Mouse (Mus musculus): ENCODE data around the gene Nedd9.

Gene Nedd9

DNA sequence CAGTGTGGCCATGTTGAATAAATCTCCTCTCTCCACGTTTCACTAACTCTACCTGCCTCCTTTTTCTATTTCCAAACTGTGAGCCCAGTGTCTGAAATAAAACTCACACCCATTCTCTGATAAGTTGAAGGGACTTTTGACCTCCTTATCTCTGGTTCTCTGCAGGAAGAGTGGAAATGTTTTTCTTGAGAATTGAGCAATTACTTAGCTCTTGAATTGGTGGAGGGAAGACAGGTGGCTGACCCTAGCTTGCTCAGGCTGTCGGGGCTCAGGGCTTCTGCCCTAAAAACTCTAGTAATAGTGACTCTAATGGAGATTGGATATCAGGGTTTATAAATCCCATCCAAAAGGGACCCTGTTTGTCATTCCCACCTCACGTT is 143.3 kb downstream of the Nedd9 start:
- DNase-seq (ENCODE audit: low spot score in 2 of 2), result no peak

DNA sequence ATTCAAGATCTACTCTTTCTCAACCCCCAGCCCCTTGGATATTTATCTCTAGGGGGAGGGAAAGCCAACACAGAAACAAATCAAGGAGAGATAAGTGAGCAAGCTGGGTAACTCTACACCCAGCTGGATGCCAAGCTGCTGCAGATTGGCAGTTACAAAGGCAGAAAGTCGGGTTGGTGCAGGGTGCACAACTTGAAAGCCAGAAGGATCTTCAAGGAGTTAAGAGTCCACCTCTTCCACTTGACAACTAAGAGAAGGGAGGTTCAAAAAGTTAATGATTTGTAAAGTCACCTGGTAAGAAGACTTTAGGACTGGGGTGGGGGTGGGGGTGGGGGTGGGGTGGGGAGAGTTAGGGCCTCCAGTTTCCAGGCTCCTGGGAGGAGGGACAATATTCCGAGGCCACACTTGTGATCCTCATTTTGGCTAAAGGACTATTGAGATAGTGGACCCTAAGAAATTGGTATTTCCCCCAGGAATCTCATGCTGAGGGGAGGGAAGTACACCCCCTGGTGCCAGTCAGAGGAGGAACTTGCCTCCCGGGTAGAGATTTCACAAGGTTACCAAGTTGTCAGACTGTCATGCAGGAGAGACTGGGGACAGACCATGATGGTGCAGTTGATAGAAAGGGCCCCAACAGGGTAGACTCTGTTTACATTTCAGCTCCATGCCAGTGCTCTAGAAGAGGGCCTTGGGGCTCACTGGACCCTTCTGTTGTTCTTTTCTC is 143.8 kb downstream of the Nedd9 start:
- peak; percentile 21 to 34 for DNase-seq (ENCODE audit: low spot score in 2 of 2)

DNA sequence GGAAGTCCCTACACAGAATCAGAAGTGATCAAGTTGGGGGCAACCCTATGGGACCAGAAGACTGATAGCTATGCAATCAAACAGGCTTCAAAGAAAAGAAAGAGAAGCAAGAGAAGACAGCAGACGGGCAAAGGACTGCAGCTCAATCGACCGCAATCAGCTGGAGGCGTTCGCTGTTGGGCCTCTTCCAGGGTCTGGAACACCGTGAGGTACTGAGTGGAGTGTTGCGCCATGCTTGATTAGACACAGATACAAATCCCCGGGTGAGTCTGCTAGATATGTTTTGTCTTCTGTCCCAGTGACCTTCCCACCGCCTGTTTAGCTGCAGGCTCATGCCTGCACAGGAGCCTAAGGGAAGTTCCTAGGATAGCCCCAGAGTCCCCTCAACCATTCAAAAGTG is 145.7 kb downstream of the Nedd9 start:
- peak in 1 of 2 experiments; percentile 33 for DNase-seq (ENCODE audit: low spot score in 2 of 2)

DNA sequence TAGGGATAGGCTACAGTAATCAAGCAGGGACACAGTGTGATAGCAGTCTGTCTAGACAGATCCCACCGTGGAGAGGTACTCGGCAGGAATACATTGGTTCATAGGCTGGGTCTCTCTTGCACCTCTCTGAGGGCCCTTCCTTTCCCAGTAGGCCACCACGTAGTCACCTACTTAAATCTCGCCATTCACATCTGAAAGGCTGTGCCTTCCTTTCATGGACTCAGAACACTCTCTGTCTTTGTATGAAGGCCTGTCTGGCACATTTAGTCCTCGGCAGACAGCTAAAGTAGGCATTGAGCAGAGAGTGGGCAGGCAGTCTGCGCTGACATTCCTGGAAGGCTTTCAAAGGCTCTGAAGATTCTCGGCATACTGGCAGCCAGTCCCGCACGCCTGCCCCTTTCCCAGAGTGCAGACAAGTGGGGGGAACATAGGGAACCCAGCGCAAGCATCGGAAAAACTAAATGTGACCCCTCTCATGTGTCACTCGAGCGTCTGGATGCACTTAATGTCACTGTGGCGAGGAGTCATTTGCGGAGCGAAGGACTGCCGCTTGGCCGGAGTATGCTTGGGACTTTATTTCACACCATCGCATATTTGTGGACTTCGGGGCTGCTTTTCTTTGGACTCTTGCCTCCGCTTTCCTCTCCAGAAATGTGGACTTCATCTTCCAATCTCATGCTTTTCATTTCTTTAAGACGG is 147.4 kb downstream of the Nedd9 start:
- DNase-seq (ENCODE audit: low spot score in 2 of 2), result no peak

DNA sequence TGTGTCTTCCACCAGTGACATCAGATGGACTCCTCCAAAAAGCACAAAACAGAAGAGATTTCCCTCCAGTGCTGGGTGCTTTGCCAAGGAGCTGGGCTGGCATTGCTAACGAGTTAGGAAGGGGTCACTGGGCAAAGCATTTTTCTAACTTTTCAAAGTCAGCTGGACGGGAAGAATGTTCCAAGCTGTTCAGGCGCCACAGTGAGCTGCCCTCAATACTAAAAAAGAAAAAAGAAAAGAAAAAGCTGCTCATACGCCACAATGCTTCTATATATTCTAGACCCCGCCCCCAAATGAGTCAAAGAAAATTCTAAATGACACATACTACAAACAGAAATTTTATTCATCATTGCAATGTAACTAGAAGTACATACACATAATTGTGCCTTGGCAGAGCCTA is 148.0 kb downstream of the Nedd9 start:
- no peak for DNase-seq (ENCODE audit: low spot score in 2 of 2)

DNA sequence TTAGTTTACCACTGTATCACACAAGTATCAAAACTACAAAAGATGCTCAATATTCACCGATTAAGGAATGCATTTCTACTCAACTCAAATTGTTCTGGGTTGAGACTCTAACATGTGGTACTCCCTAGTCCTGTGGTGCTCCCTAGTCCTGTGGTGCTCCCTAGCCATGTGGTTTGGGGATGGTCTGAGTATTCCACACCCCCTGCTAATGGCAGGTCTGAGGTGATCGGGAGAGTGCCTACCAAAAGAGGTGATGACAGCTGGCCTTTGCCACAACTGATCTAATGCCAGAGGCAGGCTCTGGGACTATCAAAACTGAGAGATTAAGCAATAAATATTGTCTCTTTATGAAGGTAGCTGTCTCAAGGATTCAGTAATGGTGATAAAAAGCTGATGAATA is 149.8 kb downstream of the Nedd9 start:
- no peak for DNase-seq (ENCODE audit: low spot score in 2 of 2)

DNA sequence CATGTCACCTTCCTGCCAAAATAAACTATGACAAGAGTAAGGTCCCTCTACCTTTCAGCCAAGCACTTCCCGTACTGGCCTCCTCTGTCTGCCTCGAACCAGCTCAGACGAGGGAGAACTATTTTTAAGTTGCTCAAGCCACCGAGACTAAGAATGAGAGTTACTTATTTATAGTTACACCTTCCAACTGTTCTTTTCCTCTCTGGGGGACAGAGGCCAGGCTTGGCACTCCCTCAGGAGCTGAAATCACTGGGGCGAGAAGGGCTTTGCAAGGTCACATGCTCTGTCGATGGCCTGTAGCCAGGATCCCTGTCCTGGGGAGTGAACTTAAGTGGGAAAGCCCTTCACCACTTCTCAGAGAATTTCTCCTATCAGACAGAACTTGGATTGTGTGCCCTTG is 150.9 kb downstream of the Nedd9 start:
- DNase-seq (ENCODE audit: low spot score in 2 of 2), result peak in 1 of 2 experiments; percentile 72

DNA sequence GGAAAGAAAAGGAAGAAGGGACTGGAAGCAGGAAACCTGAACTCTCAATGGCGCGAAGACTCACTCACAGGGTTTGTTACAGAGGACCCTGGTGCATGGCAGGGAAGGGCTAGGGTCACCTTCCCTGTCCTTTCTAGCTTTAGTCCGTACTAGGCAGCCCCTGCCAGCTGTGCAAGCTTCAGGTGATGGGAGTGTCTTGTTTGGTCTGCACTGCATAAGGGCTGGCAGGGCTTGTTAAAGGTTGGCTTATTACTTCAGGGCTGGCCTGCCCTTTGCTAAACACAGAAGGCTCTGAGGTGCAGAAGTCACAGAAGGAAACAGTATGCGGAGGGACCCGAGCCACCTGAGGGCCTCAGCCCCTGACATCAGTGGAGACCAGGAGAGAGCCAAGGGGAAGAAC is 151.4 kb downstream of the Nedd9 start:
- no peak for DNase-seq (ENCODE audit: low spot score in 2 of 2)

DNA sequence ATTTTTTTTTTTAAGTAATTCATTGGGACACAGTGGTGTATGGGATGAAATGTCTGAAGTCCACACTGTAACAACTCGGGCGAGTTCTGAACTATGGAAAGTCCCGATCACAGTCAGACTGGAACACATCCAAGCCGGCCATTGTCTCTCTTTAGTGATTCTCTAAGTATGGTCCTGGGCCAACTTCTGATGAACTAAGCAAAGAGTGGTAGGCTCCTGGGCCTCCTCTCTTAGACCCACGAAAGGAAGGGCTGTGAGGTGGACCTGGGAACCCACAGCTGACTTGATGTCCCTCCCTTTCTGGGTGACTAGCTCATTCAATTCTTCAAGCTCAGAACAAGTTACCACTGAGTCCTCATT is 152.5 kb downstream of the Nedd9 start:
- no peak for DNase-seq (ENCODE audit: low spot score in 2 of 2)

DNA sequence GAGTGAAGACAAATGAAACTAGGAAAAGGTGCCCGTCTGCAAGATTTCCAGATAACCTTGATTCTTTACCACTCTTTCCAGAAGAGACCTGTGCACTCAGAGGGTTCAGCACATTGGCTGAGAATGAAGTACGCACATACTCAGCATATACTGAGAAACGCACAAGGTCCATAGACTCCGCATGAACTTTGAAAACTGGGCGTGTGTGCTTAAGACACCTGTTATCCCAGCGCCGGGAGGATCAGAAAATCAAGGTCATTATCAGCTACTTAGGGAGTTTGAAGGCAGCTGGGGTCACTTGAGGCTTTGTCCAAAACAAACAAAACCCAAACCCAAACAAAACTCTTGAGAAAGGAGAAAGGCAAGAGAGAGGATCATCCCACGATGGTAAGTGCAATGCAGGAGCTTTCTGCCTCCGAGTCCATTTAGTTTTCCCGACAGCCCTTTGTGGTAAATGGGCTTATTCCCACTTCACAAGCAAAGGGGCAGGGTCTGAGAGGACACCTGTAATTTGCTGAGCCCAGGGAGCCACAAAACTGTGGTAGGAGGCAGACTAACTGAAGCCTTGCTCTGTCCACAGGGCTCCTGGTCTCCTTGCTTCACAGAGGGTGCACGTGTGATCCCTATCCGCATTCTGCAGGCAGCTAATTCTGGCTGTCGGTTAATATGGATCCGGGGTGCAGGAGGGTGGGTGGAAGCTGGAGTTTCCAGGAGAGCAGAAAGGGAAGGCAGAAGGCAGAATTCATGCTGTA is 153.1 kb downstream of the Nedd9 start:
- no peak for DNase-seq (ENCODE audit: low spot score in 2 of 2)

DNA sequence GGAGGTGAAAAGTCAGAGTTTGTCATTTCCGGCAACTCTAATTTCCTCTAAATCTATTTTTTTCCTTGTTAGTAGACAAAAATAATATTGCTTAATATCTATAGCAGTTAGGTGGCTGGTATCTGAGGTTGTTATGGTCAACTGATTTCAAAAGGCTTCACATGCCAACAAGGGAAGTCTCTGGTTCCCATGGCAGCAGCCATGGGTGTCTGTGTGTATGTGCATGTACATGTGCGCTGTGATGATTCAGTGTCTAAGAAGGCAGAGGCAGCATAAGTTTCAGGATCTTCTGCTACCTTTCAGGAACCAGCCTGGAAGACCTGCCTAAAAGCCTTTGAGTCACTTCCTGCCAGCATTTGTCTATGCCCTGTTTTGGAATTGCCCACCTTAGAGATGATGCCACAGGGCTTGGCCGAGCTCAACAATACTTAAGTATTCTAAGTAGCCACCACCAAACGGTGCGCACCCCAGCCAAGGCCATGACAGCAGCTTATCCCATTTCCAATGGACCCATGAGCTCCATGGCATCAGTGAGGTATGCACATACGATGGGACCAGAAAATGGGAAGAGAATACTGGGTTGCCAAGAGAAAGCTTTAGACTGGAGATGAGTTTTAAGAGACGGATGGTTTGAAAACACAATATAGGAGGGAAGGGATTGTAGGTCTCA is 155.4 kb downstream of the Nedd9 start:
- DNase-seq (ENCODE audit: low spot score in 2 of 2), result no peak

DNA sequence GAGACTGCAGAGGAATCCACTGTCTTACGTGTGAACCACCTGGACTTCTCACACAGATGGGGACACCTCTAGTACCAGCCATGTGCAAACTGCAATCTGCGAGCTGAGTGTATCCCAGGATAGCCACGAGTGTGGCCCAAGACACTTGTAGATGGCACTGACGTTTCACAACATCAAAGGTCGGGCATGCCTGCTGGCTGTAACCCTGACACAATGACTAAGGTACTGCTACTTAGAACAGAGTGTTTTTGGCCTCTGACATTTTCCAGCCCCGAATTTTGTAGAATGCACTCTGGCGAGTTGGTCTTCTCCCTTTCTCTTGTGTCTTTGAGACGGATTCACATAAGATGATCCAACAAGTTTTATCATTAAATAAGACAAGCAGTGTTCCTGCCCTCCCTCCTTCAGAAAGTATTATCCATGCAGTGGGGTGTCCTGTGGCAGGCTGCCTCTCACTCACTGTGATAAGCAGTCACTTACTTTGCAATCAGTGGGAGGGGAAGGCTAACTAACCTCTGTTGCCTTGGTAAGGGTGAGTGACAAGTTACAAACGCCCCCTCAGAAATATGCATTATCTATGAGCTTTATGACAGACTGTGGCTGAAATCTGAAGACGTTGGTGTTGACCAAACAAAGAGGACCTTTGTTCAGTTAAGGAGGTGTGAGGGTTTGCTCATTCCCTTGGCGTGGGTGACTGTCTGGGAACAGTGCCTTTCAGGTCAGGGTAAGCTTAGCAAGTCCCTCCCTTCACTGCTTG is 156.4 kb downstream of the Nedd9 start:
- no peak for DNase-seq (ENCODE audit: low spot score in 2 of 2)

DNA sequence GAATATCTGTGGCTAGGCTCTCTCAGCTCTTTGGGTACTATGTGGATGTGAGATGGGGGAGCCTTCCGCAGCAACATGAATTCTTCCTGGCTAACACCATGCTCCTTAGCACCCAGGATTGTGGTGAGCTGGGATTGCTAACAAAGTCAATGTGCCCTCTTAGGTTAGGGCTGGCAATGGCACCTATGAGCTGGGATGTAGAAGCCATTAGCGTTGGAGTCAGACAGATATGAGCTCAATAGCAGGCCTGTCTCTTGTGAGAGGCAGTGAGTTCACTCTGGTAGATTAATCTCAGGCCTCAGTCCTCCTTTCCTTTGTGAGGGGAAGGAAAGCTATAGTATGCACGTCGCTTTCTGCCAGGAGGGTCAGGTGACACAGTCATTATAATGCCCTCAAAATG is 157.1 kb downstream of the Nedd9 start:
- no peak for DNase-seq (ENCODE audit: low spot score in 2 of 2)

DNA sequence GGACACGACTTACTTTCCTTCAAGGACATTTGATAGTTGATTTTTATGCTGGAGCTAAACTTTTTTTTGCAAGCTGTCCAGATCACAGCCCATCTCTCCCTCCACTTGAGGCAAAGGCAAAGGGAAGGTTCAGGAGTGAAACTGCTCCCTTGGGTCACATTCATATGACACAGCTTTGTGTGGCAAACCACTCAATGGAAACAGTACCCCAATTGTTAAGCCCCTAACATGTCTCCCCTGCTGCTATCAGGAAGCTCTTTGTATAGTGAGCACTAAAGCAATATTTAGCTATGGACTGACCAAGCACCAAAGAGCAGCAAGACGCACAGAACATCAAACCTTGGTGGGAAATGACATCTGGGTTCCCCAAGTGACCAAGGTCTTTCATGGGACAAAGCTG is 158.7 kb downstream of the Nedd9 start:
- DNase-seq (ENCODE audit: low spot score in 2 of 2), result no peak

DNA sequence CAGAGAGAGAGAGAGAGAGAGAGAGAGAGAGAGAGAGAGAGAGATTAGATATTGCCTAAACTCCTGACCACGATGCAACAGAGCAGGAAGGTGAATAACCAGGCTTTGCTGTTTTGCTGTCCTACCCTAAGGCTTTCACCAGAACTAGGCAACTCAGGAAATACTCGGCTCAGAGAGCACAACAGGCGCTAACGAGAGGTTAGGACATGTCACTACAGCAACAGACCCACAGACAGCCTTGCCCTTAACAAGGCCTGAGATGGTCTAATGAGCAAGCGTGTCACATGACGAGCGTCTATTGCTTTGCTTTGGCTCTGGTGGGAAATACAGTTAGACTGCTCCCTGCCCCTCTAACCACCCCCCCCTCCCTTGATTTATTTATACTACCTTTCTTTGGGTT is 159.6 kb downstream of the Nedd9 start:
- DNase-seq (ENCODE audit: low spot score in 2 of 2), result no peak

DNA sequence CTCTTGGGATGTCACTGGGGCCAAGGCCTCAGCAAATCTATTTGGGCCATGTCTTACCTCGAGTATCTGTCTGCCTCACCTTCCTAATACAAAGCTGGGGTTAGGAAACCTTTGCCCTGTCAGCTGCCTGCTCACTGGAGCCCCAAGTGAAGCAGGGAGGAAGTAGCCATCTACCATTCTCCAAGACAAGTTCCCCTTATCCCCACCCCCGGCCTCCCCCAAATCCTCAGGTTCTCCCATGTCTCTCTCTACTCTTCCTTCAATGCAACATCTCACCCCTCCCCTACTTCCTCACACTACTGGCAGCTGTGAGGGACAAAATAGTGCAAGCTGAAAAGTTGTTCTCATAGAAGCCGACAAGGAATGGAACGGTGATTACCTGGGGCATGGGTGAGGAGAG is 161.0 kb downstream of the Nedd9 start:
- no peak for DNase-seq (ENCODE audit: low spot score in 2 of 2)

DNA sequence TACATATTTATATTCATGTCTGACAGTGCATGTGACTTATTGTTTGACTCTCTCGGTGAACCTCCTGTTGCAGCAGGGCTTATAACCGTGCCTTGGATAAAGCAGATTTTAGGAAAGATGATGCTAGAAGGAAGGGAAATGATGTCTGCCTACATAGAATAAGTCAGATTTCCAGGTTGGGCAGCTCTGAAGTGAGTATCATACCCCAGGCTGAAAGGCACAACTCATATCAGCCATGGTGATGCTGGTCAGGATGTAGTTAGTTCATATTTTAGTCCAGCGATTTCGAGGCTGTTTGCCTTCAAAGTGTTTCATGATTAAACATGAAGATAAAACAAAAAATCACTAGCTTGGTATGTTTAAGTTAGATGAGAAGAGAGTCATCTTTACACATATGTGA is 161.8 kb downstream of the Nedd9 start:
- no peak for DNase-seq (ENCODE audit: low spot score in 2 of 2)

DNA sequence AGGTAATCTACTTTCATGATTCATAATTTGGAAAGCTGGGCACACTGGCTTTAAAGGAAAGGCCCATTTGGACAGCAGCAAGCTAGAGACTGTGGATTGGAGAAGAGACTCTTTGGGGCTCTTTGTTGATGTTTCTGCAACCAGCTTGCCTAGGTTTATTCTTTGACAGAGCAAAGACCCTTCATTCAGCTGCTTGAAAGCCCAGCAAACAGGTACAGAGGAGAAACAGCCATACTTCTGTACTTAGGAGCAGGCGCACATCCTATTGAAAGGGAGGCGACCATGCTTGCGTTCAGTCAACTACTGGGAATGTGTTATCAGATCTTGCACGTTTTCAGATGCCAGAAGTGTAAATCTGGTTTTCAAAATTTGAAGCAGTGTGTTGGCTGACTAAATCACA is 162.5 kb downstream of the Nedd9 start:
- no peak for DNase-seq (ENCODE audit: low spot score in 2 of 2)

DNA sequence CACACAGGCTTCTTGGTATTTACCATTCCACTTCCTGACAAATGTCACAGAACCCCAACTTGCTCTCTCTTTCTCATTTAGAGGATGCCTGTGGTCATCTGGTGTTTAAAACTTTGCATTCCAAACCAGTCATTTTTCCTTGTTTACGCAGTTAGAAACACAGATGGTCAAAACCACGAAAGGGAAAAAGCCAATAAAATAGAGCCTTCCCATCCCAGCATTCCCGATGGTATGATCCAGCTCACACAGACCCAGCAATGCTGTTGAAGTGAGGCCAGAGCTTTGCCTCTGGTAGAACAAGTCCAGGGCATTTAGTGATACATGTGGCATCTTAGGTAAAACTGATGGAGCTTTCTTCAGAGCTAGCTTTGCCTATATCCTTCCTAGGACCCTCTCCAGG is 165.7 kb downstream of the Nedd9 start:
- no peak for DNase-seq (ENCODE audit: low spot score in 2 of 2)

DNA sequence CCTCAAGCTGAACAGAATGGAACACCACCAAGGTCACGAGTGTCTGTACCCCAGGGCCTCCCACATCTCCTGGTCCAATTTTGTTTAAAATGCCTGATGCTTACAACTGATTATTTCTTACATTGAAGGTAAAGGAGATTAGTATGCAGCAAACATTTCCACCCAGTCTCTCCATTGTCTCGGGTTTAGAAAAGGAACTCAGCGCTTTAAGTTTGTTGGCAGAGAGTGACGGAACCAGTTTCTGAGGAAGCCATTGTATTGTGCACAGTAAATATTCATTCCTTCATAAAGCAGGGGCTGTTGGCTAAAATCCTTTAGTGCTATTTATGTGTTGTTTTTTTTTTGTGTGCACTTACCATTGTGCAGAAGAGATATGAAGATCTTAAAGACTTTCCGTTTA is 166.4 kb downstream of the Nedd9 start:
- no peak for DNase-seq (ENCODE audit: low spot score in 2 of 2)

DNA sequence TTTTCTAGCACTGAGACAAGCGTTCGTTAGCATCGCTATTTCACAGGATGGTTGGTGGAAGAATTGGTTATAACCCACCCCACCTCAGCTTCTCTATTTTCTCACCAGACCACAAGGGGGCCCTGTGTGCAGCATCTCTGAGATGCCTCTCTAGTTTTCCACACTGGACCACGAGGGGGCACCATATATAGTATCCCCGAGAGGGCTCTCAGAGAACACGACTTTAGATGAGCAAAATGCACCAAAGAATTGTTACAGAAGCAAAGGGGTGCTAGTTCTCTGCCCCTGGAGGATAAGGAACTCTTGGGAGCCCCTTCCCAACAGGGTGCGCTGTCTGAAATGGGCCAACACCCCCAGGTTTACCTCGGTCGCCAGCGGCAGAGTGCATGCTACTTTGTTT is 184.4 kb downstream of the Nedd9 start:
- DNase-seq (ENCODE audit: low spot score in 2 of 2), result peak; percentile 70 to 75

DNA sequence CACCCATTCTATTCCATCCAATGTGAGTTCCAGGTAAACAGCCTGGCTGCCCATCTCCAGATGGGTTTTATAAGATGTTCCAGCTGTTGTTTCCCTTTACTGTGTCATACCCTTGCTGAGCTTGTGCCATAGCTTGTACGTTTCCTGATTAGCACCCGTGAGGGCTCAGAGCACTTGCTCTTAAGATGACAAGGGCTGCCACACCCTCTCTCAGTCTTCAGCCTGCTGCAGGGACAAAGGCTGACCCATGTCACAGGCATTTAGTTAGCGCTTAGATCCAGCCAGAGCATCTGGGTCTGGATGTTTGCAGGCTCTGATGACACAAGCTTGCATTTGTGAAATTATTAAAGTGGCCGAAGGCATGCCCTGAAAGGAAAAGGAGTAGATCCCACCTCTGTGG is 187.1 kb downstream of the Nedd9 start:
- no peak for DNase-seq (ENCODE audit: low spot score in 2 of 2)

All from urinary bladder, postnatal 36 days (tissue).